Mouse (Mus musculus): Measurements from ENCODE around the gene Fpr1. TPM values are rescaled to one million over a fixed set of nuclear protein-coding genes. Genes with fewer than 3 reads are reported as not detected.
A peak's percentile ranks its signal among the peaks of the same experiment; 100 is the strongest.

Fpr1 gene
- total and polyA plus RNA-seq, 3 experiments = 0.27 TPM; not detected in 2

DNA sequence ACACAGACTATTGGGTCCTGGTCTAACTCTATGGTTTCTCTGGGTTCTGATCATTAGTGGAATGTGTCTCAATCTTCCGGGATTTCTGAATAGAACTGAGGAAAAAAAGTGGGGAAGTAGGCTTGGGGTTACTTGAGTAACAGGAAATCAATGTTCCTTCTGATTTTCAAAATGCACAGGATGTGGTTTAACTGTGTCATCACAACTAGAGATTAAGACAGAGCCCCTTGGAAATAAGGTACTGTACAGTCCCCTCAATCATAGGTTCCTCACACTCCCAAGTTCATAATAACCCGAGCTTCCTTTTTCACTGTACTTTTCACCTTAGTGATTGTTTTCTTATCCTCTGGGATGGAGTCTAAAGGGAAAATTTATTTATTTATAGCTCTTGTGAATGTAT, 12.0 kb downstream of the Fpr1 start:
- TF ChIP-seq POLR2AphosphoS5 (IDR thresholded peaks at IDR 0.05; ENCODE audit: insufficient replicate concordance, low read depth, low read length) (no peak), CTCF (IDR thresholded peaks at IDR 0.05; ENCODE audit: low read depth, low read length) (no peak), TAL1 (conservative IDR thresholded peaks at IDR 0.05; ENCODE audit: low read depth, low read length) (no peak), GATA1 (IDR thresholded peaks at IDR 0.05; ENCODE audit: borderline replicate concordance, low read length) (no peak), GATA2 (IDR thresholded peaks at IDR 0.05; ENCODE audit: borderline replicate concordance, low read depth, low read length) (no peak)
- Histone ChIP-seq H3K9me3 (replicated peaks) (no peaks in the 10 kb centered on the region), H3K4me3 (ENCODE audit: low read depth, low read length) (no peak overlapping the region), H3K36me3 (replicated peaks) (no peaks in the 10 kb centered on the region), H3K4me1 (ENCODE audit: insufficient read depth, low read depth, low read length) (no peaks in the 10 kb centered on the region), H3K27me3 (ENCODE audit: insufficient read depth, low read length) (no peaks in the 10 kb centered on the region)
- DNase-seq (ENCODE audit: low spot score) (no peak), ATAC-seq (ENCODE audit: extremely low read depth, insufficient number of reproducible peaks, low FRiP score, poor library complexity, severe bottlenecking) (no peak)

DNA sequence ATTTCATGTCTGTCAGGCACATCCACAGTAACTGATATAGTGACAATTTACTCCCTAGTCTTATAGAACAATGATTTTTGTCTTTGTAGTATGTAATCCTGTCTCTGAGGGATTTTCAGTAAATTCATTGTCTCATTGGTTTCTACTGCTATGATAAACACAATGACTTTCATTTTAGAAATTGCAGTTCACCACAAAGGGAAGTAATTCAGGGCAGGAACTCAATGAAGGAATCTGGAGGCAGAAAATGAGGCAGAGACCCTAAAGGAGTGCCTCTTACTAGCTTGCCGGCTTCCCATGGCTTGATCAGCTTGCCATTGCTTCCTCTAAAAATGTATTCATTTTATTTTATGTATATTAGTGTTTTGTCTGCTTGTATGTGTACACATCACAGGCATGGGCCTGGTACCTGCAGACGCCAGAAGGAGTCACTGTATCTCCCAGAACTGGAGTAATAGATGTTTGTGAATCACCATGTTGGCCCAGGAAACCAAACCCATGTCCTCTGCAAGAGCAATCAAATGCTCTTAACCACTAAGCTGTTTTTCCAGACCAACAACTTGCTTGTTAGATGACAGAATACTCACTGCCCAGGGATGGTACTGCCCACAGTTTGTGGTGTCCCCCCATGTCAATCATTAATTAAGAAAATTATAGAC, 12.7 kb downstream of the Fpr1 start:
- H3K4me3 ChIP-seq (ENCODE audit: low read depth, low read length) = no peak overlapping the region
- H3K27me3 ChIP-seq (ENCODE audit: insufficient read depth, low read length) = no peaks in the 10 kb centered on the region
- 0 out of 2 replicates have a peak, but pooled peaks have one; percentile 4 for ATAC-seq (ENCODE audit: extremely low read depth, insufficient number of reproducible peaks, low FRiP score, poor library complexity, severe bottlenecking)
- H3K4me1 ChIP-seq (ENCODE audit: insufficient read depth, low read depth, low read length) = no peaks in the 10 kb centered on the region
- DNase-seq (ENCODE audit: low spot score) = no peak
- no peaks in the 10 kb centered on the region for H3K9me3 ChIP-seq (replicated peaks)
- no peaks in the 10 kb centered on the region for H3K36me3 ChIP-seq (replicated peaks)
- TF ChIP-seq POLR2AphosphoS5 (IDR thresholded peaks at IDR 0.05; ENCODE audit: insufficient replicate concordance, low read depth, low read length) (no peak), CTCF (IDR thresholded peaks at IDR 0.05; ENCODE audit: low read depth, low read length) (no peak), GATA2 (IDR thresholded peaks at IDR 0.05; ENCODE audit: borderline replicate concordance, low read depth, low read length) (no peak), GATA1 (IDR thresholded peaks at IDR 0.05; ENCODE audit: borderline replicate concordance, low read length) (no peak), TAL1 (conservative IDR thresholded peaks at IDR 0.05; ENCODE audit: low read depth, low read length) (no peak)

DNA sequence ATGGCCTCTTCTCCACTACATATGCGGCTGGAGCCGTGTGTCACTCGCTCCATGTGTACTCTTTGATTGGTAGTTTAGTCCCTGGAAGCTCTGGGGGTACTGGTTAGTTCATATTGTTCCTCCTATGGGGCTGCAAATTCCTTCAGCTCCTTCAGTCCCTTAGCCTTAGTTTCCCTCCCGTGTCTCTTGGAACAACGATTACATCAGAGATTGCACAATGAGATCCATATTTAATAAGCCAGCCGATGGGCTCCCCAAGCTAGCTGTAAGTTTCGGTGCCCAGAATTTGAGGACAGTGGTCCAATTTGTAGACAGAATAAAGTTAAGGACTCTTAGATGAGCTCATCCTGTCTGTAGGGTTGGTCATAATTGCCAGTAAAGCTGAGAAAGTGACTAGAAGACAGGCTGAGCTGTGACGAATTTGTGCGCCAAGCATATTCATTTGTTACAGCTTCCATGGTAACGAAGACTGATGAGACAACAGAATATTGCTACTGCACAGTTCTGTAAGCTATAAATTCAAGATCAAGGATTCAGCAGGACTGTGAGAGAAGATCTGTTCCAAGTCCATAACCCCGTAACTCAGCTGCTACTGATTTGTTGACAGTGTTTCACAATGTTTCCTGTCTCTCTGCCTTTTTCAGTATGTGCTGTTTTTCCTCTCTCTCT, 16.8 kb downstream of the Fpr1 start:
- no peaks in the 10 kb centered on the region for H3K4me1 ChIP-seq (ENCODE audit: insufficient read depth, low read depth, low read length)
- H3K36me3 ChIP-seq (replicated peaks) = no peaks in the 10 kb centered on the region
- TF ChIP-seq POLR2AphosphoS5 (IDR thresholded peaks at IDR 0.05; ENCODE audit: insufficient replicate concordance, low read depth, low read length) (no peak), TAL1 (conservative IDR thresholded peaks at IDR 0.05; ENCODE audit: low read depth, low read length) (no peak), GATA2 (IDR thresholded peaks at IDR 0.05; ENCODE audit: borderline replicate concordance, low read depth, low read length) (no peak), CTCF (IDR thresholded peaks at IDR 0.05; ENCODE audit: low read depth, low read length) (no peak), GATA1 (IDR thresholded peaks at IDR 0.05; ENCODE audit: borderline replicate concordance, low read length) (no peak)
- no peaks in the 10 kb centered on the region for H3K9me3 ChIP-seq (replicated peaks)
- DNase-seq (ENCODE audit: low spot score) (no peak), ATAC-seq (ENCODE audit: extremely low read depth, insufficient number of reproducible peaks, low FRiP score, poor library complexity, severe bottlenecking) (no peak)
- H3K27me3 ChIP-seq (ENCODE audit: insufficient read depth, low read length) = peaks cover 13% of the 10 kb centered on the region
- no peak overlapping the region for H3K4me3 ChIP-seq (ENCODE audit: low read depth, low read length)

DNA sequence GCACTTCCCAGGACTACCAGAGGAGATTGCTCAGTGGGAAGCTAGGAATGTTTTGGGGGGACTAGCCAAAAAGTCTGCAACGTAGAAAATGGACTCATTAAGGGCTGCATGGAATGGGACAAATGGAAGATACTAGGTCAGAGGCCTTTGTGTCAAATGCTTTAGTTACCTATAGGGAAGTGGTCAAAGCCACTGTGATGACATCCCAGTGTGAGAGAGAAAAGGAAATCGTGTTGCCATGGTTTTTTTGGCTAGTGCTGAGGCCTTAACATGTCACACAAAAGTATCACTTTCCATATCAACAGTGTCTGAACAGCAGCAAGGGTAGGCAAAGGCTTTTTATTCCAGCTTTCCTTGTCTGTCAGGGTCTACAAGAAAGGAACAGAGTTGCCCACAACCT, 18.6 kb downstream of the Fpr1 start:
- no peaks in the 10 kb centered on the region for H3K4me1 ChIP-seq (ENCODE audit: insufficient read depth, low read depth, low read length)

DNA sequence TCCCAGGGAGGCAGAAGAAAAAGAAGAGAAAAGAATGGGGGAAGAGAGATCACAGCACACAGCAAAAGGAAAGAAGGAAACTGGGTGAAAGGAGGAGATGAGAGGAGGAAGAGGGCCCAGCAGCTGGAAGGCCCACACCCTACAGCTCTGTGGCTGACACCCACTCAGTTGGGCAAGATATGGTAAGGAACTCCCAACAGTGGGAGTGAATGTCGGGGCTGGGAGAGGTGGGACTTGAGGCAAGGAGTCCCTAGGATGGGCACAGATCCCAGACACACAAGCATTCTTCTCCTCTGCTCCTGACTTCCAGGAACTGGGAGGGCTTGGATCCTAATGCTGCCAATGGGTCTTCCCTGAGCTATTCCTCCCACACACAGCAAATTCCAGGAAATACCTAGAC, 21.4 kb downstream of the Fpr1 start:
- H3K27me3 ChIP-seq (ENCODE audit: insufficient read depth, low read length) = peaks cover 15% of the 10 kb centered on the region
- H3K36me3 ChIP-seq (replicated peaks) = no peaks in the 10 kb centered on the region
- TF ChIP-seq TAL1 (conservative IDR thresholded peaks at IDR 0.05; ENCODE audit: low read depth, low read length) = no peak
- no peak for ATAC-seq (ENCODE audit: extremely low read depth, insufficient number of reproducible peaks, low FRiP score, poor library complexity, severe bottlenecking)
- no peaks in the 10 kb centered on the region for H3K9me3 ChIP-seq (replicated peaks)
- no peaks in the 10 kb centered on the region for H3K4me1 ChIP-seq (ENCODE audit: insufficient read depth, low read depth, low read length)
- no peak overlapping the region for H3K4me3 ChIP-seq (ENCODE audit: low read depth, low read length)
- no peak for DNase-seq (ENCODE audit: low spot score)

More for the DNA sequence above, 18.6 kb downstream of the Fpr1 start:
- no peaks in the 10 kb centered on the region for H3K9me3 ChIP-seq (replicated peaks)
- ATAC-seq (ENCODE audit: extremely low read depth, insufficient number of reproducible peaks, low FRiP score, poor library complexity, severe bottlenecking) = no peak
- peaks cover 15% of the 10 kb centered on the region for H3K27me3 ChIP-seq (ENCODE audit: insufficient read depth, low read length)
- no peak overlapping the region for H3K4me3 ChIP-seq (ENCODE audit: low read depth, low read length)
- no peak for DNase-seq (ENCODE audit: low spot score)
- H3K36me3 ChIP-seq (replicated peaks) = no peaks in the 10 kb centered on the region
- TF ChIP-seq CTCF (IDR thresholded peaks at IDR 0.05; ENCODE audit: low read depth, low read length) (no peak), TAL1 (conservative IDR thresholded peaks at IDR 0.05; ENCODE audit: low read depth, low read length) (no peak), POLR2AphosphoS5 (IDR thresholded peaks at IDR 0.05; ENCODE audit: insufficient replicate concordance, low read depth, low read length) (no peak), GATA2 (IDR thresholded peaks at IDR 0.05; ENCODE audit: borderline replicate concordance, low read depth, low read length) (no peak), GATA1 (IDR thresholded peaks at IDR 0.05; ENCODE audit: borderline replicate concordance, low read length) (no peak)

DNA sequence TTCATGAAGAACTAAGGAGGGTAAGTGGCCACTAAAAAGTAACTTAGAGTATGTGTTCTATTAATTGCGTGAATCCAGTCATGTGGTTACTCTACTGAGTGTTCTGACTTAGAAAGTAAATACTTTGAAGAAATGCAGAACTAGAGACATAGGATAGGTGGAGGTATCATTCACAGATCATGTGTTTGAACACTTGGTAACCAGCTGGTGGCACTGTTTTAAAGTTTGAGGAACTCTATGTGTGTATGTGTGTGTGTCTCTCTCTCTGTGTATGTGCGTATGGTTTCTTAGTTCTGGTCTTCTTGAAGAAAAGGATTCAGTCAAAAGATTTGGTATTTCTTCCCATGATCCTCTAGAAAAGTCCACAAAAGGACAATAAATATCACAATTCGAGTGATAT, 23.6 kb downstream of the Fpr1 start:
- DNase-seq (ENCODE audit: low spot score) = no peak
- H3K36me3 ChIP-seq (replicated peaks) = no peaks in the 10 kb centered on the region
- peaks cover 21% of the 10 kb centered on the region for H3K27me3 ChIP-seq (ENCODE audit: insufficient read depth, low read length)

More for the DNA sequence above, 23.6 kb downstream of the Fpr1 start:
- no peaks in the 10 kb centered on the region for H3K9me3 ChIP-seq (replicated peaks)
- peak; percentile 54; the same call in 1 of the 2 replicates for ATAC-seq (ENCODE audit: extremely low read depth, insufficient number of reproducible peaks, low FRiP score, poor library complexity, severe bottlenecking)
- no peak for TF ChIP-seq CTCF (IDR thresholded peaks at IDR 0.05; ENCODE audit: low read depth, low read length)
- no peak for TF ChIP-seq GATA1 (IDR thresholded peaks at IDR 0.05; ENCODE audit: borderline replicate concordance, low read length)
- no peak for TF ChIP-seq POLR2AphosphoS5 (IDR thresholded peaks at IDR 0.05; ENCODE audit: insufficient replicate concordance, low read depth, low read length)
- TF ChIP-seq TAL1 (conservative IDR thresholded peaks at IDR 0.05; ENCODE audit: low read depth, low read length) = no peak
- no peak for TF ChIP-seq GATA2 (IDR thresholded peaks at IDR 0.05; ENCODE audit: borderline replicate concordance, low read depth, low read length)
- no peak overlapping the region for H3K4me3 ChIP-seq (ENCODE audit: low read depth, low read length)
- H3K4me1 ChIP-seq (ENCODE audit: insufficient read depth, low read depth, low read length) = no peaks in the 10 kb centered on the region

All from G1E (cell line).